Mouse (Mus musculus): ENCODE data around the gene Got1. TPM values are rescaled to one million over a fixed set of nuclear protein-coding genes. Genes with fewer than 3 reads are reported as not detected.
"Not testable (repeated sequence)": the region's sequence is repeated elsewhere in the genome, so short reads cannot be mapped to it uniquely, and the experiment has no call there.

The Got1 gene
- total RNA-seq, 2 experiments from 2014 or later = 316 to 792 TPM

- intact Hi-C loops (cut with DNase I) = no loop called here
- DNase-seq = no peak
- TF ChIP-seq CTCF (IDR thresholded peaks at IDR 0.05) = no peak
- H3K27ac ChIP-seq = peak overlapping the region; percentile 53; the same call in 1 of the 2 replicates
- H3K4me3 ChIP-seq = no peak overlapping the region
Measured at GRCm38 (mm10) chr19:43502630-43503029, 21.8 kb downstream of the Got1 start.

DNA sequence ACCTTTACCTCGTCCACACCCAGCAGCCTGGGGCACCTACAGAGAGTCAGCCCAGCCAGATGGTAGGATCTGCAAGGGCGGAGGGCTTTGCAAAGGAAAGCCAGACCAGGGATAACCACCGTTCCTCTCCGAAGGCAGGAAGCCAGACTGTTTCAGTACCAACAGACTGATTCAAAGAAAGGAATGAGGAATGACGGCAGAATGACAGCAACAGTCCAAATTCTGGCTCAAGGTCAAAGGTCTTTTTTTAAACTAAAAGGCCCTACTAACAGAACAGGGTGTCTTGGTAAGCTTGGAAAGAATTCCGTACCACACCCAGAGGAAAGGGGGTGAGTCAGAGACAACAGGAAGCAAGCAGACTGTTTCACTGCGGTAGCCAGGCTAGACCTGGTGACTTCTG is 25.5 kb downstream of the Got1 start:
- no peak for TF ChIP-seq CTCF (IDR thresholded peaks at IDR 0.05)
- Histone ChIP-seq H3K27ac (peak overlapping the region; percentile 80), H3K4me3 (no peak overlapping the region)
- intact Hi-C loops (cut with DNase I) = loop anchor here (5.0 to 10.0 kb wide), 3 partner anchors 76 to 158 kb away; no protein-coding TSS in a partner anchor
- DNase-seq = peak; percentile 54

DNA sequence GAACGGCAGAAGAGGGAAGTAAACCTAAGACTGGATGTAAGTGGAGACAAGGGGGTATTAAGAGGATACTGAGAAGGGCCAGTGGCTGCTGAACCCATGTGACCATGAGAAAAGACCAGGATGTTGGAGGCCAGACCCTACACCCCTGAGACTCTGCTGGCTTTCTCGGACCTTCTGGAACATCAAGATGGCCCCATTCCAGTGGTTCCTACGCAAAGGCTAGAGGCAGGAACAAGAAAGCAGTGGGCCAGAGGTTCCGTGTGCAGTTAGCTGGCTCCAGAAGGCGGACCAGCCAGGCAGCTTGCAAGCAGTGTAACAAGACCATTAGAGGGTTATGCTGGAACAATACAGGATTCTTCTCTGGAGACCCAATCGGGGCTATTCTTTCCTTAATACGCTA is 27.0 kb downstream of the Got1 start:
- H3K4me3 ChIP-seq = no peak overlapping the region
- intact Hi-C loops (cut with DNase I) = loop anchor here (5.0 to 10.0 kb wide), 3 partner anchors 77 to 160 kb away; no protein-coding TSS in a partner anchor
- peak overlapping the region; percentile 40 for H3K27ac ChIP-seq
- no peak for TF ChIP-seq CTCF (IDR thresholded peaks at IDR 0.05)
- no peak for DNase-seq

DNA sequence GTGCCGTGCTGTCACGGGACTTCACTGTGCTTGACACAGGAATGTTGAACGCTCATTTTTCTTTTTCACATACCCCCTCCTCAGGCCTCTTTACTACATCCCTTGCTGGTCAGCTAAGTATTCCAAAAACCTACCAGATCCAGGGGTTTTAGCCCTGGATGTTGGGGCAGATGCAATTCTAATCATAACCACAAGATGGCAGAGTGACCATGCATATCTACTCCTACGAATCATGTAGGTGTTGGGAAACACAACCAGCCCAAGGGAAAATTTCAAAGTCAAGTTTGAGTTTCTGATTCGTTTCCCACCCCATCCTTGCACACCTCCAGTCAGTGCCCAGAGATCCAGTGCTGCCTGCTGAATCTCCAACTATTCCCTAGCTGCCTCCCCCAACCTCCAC is 28.6 kb downstream of the Got1 start:
- peak; percentile 93 for TF ChIP-seq CTCF (IDR thresholded peaks at IDR 0.05)
- H3K4me3 ChIP-seq = no peak overlapping the region
- DNase-seq = peak; percentile 54
- intact Hi-C loops (cut with DNase I) = loop anchor here (1.0 to 10.0 kb wide), 4 partner anchors 32 to 161 kb away; no protein-coding TSS in a partner anchor
- peak overlapping the region; percentile 69 for H3K27ac ChIP-seq

GRCm38 (mm10) chr19:43494914-43495313 is 29.5 kb downstream of the Got1 start:
- intact Hi-C loops (cut with DNase I) = loop anchor here (5.0 to 10.0 kb wide), 3 partner anchors 80 to 162 kb away; no protein-coding TSS in a partner anchor
- no peak for DNase-seq
- no peak overlapping the region for H3K27ac ChIP-seq
- no peak overlapping the region for H3K4me3 ChIP-seq
- no peak for TF ChIP-seq CTCF (IDR thresholded peaks at IDR 0.05)

DNA sequence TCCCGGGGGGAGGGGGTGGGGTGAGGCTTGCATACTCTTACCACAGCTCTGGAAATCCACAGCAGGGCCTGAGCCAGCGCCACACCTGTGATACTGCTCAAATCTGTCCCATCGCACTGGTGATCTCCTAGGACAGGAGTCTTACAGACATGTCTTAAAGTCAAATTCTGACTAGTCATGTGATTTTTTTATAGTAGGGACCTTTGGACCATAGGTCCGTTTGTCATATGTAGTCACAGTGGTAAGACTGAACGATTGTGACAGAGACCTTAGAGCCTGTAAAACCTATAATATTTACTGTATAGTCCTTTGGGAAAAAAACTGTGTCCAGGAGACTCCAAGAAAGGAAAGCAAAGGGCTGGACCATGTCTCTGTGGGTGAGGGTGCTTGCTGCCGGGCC is 30.5 kb downstream of the Got1 start:
- intact Hi-C loops (cut with DNase I) = loop anchor here (10.0 kb wide), 1 partner anchor 81 kb away; no protein-coding TSS in a partner anchor
- DNase-seq = no peak
- H3K4me3 ChIP-seq = no peak overlapping the region
- no peak overlapping the region for H3K27ac ChIP-seq
- no peak for TF ChIP-seq CTCF (IDR thresholded peaks at IDR 0.05)

GRCm38 (mm10) chr19:43493316-43493715 is 31.1 kb downstream of the Got1 start:
- H3K27ac ChIP-seq, DNase-seq, H3K4me3 ChIP-seq: not testable (repeated sequence)
- intact Hi-C loops (cut with DNase I) = loop anchor here (10.0 kb wide), 1 partner anchor 81 kb away; no protein-coding TSS in a partner anchor

GRCm38 (mm10) chr19:43487429-43487828 is 37.0 kb downstream of the Got1 start:
- Histone ChIP-seq H3K4me3 (no peak overlapping the region), H3K27ac (no peak overlapping the region)
- DNase-seq = no peak
- intact Hi-C loops (cut with DNase I) = no loop called here
- TF ChIP-seq CTCF (IDR thresholded peaks at IDR 0.05) = peak; percentile 55

DNA sequence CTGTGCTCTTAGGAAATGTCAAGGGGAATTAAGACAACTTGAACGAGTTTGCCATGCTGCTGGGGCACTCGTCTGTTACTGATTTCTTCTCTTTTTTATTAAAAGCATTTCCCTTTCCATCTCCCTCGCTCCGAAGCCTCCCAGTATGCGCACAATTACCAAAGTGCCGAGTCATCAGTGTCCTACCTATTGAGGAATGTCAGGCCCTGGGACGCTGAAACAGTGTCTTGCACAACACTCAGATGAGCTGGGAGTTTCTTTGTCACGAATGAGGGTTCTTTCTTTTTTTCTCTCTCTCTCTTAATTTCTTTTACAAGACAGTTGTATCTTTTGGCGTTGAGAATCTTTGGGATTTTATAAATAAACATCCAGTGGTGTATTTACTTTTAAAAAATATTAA is 43.9 kb downstream of the Got1 start:
- H3K27ac ChIP-seq = no peak overlapping the region
- intact Hi-C loops (cut with DNase I) = loop anchor here (5.0 kb wide), 1 partner anchor 688 kb away; no protein-coding TSS in a partner anchor
- no peak for TF ChIP-seq CTCF (IDR thresholded peaks at IDR 0.05)

DNA sequence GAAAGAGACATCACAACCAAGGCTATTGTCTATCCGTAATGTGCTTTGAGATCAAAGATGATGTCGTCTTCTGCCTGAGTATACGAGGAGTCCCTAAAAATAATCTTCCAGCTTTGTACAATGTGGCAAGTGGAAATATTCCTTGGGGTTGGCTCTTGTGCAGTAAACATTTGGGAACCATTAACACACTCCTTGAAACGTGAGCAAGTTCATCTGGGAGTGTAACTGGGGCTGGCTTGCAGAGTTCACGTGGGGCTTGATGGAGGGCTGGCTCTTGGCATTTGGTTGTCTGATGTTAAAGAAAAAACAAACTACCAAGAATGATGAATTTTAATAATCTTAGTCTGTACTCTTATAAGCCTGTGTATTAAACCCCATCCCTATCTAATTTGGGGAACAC is 45.0 kb downstream of the Got1 start:
- TF ChIP-seq CTCF (IDR thresholded peaks at IDR 0.05) = no peak
- DNase-seq = no peak
- H3K27ac ChIP-seq = no peak overlapping the region
- H3K4me3 ChIP-seq = no peak overlapping the region
- intact Hi-C loops (cut with DNase I) = no loop called here

More for the DNA sequence above, 43.9 kb downstream of the Got1 start:
- no peak for DNase-seq
- H3K4me3 ChIP-seq = no peak overlapping the region

GRCm38 (mm10) chr19:43478891-43479290 is 45.5 kb downstream of the Got1 start:
- no peak overlapping the region for H3K4me3 ChIP-seq
- H3K27ac ChIP-seq = no peak overlapping the region
- peak; percentile 66 for DNase-seq
- TF ChIP-seq CTCF (IDR thresholded peaks at IDR 0.05) = peak; percentile 79
- intact Hi-C loops (cut with DNase I) = no loop called here

- intact Hi-C loops (cut with DNase I) = no loop called here
- no peak for TF ChIP-seq CTCF (IDR thresholded peaks at IDR 0.05)
- Histone ChIP-seq H3K4me3 (no peak overlapping the region), H3K27ac (no peak overlapping the region)
- no peak for DNase-seq
Measured at GRCm38 (mm10) chr19:43477436-43477835, 47.0 kb downstream of the Got1 start.

DNA sequence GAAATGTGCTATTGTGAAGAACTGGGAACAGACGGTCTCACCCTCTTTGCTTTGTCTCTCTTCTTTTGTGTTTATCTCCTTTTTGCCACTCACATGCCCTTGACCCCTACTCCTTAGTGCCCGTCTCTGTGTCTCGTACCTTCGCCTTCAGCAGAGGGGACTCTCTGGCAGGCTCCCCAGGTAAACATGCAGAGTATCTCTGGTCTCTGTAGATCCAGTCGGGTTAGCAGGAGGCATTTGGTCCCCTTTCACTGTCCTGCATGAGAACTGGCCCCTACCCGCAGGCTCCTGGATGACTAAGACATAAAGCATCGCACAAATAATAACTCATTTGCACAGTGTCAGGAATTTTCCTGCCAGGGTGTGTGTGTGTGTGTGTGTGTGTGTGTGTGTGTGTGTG is 48.3 kb downstream of the Got1 start:
- H3K27ac ChIP-seq = no peak overlapping the region
- intact Hi-C loops (cut with DNase I) = no loop called here
- DNase-seq = no peak
- no peak for TF ChIP-seq CTCF (IDR thresholded peaks at IDR 0.05)
- H3K4me3 ChIP-seq = no peak overlapping the region

GRCm38 (mm10) chr19:43475642-43476041 is 48.8 kb downstream of the Got1 start:
- TF ChIP-seq CTCF (IDR thresholded peaks at IDR 0.05) = no peak
- no peak for DNase-seq
- intact Hi-C loops (cut with DNase I) = no loop called here
- Histone ChIP-seq H3K27ac (no peak overlapping the region), H3K4me3 (no peak overlapping the region)

All from gastrocnemius, adult 2 months (tissue).